Mouse (Mus musculus): Measurements from ENCODE around the gene Pnliprp1. TPM values are rescaled to one million over a fixed set of nuclear protein-coding genes. Genes with fewer than 3 reads are reported as not detected.

Gene Pnliprp1
- polyA plus RNA-seq (2014; fragmentation: Illumina TruSeq; extraction: RNeasy Lipid Tissue Mini Kit (QIAGEN cat#74804); ENCODE audit: low read depth, low replicate concordance), result not detected

GRCm38 (mm10) chr19:58728445-58729031, at the start of gene Pnliprp1:
TSS of gene Pnliprp1 (plus strand) at chr19:58728887.

GRCm38 (mm10) chr19:58759423-58759822, 30.7 kb downstream of the Pnliprp1 start, which contains the start of gene Pnliprp2:
TSS of gene Pnliprp2 (plus strand) at chr19:58759719.

Other genes with a start within 250 kb of the Pnliprp1 start
- gene Ccdc172, start 216.9 kb upstream of the Pnliprp1 start, polyA plus RNA-seq (2014; fragmentation: Illumina TruSeq; extraction: RNeasy Lipid Tissue Mini Kit (QIAGEN cat#74804); ENCODE audit: low read depth, low replicate concordance), result not detected
- 0.40 TPM for gene Pnlip, start 76.4 kb upstream of the Pnliprp1 start, polyA plus RNA-seq (2014; fragmentation: Illumina TruSeq; extraction: RNeasy Lipid Tissue Mini Kit (QIAGEN cat#74804); ENCODE audit: low read depth, low replicate concordance)
- gene Pnliprp2, start 30.8 kb downstream of the Pnliprp1 start, polyA plus RNA-seq (2014; fragmentation: Illumina TruSeq; extraction: RNeasy Lipid Tissue Mini Kit (QIAGEN cat#74804); ENCODE audit: low read depth, low replicate concordance), result not detected
- not detected for gene 1700019N19Rik, start 65.6 kb downstream of the Pnliprp1 start, polyA plus RNA-seq (2014; fragmentation: Illumina TruSeq; extraction: RNeasy Lipid Tissue Mini Kit (QIAGEN cat#74804); ENCODE audit: low read depth, low replicate concordance)
- not detected for gene Eno4, start 214.5 kb downstream of the Pnliprp1 start, polyA plus RNA-seq (2014; fragmentation: Illumina TruSeq; extraction: RNeasy Lipid Tissue Mini Kit (QIAGEN cat#74804); ENCODE audit: low read depth, low replicate concordance)
- gene Hspa12a, start 214.8 kb downstream of the Pnliprp1 start, polyA plus RNA-seq (2014; fragmentation: Illumina TruSeq; extraction: RNeasy Lipid Tissue Mini Kit (QIAGEN cat#74804); ENCODE audit: low read depth, low replicate concordance), result 22.7 TPM